Mouse (Mus musculus) testis, adult 2 months (tissue): ENCODE data around the gene 9130213A22Rik. TPM values are rescaled to one million over a fixed set of nuclear protein-coding genes. Genes with fewer than 3 reads are reported as not detected.
A peak's percentile ranks its signal among the peaks of the same experiment; 100 is the strongest.

Experiments used
- H3K27ac ChIP-seq: fragments of 200-500 bp; 2 replicates; pipeline ENCODE4 v1.5.1; 2012; ENCODE audit warnings: low read depth, low read length; ENCODE audit not compliant: control insufficient read depth, insufficient read depth
- H3K27me3 ChIP-seq: fragments of 200-500 bp; 2 replicates; pipeline ENCODE4 v1.6.1; 2012; ENCODE audit warnings: mild to moderate bottlenecking, low read length, moderate library complexity; ENCODE audit not compliant: control insufficient read depth, insufficient read depth
- H3K36me3 ChIP-seq: fragments of 200-500 bp; 2 replicates; pipeline ENCODE4 v1.6.1; 2012; ENCODE audit warnings: mild to moderate bottlenecking, low read length; ENCODE audit not compliant: control insufficient read depth, insufficient read depth
- H3K4me1 ChIP-seq: fragments of 200-500 bp; 2 replicates; pipeline ENCODE4 v1.6.1; 2012; ENCODE audit warnings: low read length; ENCODE audit not compliant: control insufficient read depth, insufficient read depth
- H3K4me3 ChIP-seq: fragments of 200-500 bp; 2 replicates; pipeline ENCODE4 v1.5.1; 2012; ENCODE audit warnings: low read depth, mild to moderate bottlenecking, low read length, moderate library complexity, mixed read lengths; ENCODE audit not compliant: control insufficient read depth
- CTCF ChIP-seq: fragments of 200-500 bp; IDR thresholded peaks from 2 replicates; pipeline ENCODE4 v1.5.1; 2012; ENCODE audit warnings: low read depth, mild to moderate bottlenecking, inconsistent platforms, low read length, moderate library complexity; ENCODE audit not compliant: control insufficient read depth, insufficient read depth, insufficient replicate concordance
- POLR2A ChIP-seq: fragments of 200-500 bp; IDR thresholded peaks from 2 replicates; pipeline ENCODE4 v1.6.1; 2012; ENCODE audit warnings: low read depth, mild to moderate bottlenecking, inconsistent platforms, low read length, moderate library complexity; ENCODE audit not compliant: control insufficient read depth
- polyA plus RNA-seq: library from polyadenylated mRNA; depleted of rRNA; stranded (reverse); fragments of >200 nt; gene quantifications from 2 replicates; pipeline ENCODE4 v1.2.3, GENCODE M21; 2012; rRNA removed

Gene 9130213A22Rik
- polyA plus RNA-seq = 0.24 and 0.28 TPM in 2 replicates

DNA sequence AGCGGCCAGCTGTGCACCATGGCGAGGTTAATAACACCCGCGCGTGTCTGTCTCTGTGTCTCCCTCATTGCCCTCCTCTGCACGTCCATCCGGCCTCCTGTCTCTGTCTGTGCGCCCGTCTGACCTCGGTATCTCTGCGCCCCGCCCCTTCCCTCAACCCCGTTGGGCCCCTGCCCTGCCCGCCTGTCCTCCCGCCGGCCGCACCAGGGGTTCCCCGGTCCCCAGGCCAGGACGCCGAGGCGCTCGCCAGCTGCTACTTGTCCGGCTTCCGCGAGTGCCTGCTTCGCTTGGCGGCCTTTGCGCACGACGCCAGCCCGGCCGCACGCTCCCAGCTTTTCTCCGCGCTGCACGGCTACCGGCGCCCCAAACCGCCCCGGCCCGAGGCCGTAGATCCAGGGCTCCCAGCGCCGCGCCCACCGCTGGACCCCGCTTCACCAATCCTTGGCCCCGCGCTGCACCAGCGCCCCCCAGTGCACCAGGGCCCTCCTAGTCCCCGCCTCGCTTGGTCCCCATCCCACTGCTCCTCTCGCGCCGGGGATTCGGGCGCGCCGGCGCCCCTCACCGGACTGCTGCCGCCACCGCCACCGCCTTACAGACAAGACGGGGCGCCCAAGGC lies at the start of gene 9130213A22Rik:
Gene 9130213A22Rik, minus strand, starts transcription at position 254 of the 616 bp plus-strand sequence.
- Histone ChIP-seq H3K4me3 (peak within 1 kb of the TSS; percentile 90), H3K27ac (peak within 1 kb of the TSS; percentile 9), H3K36me3 (no peaks in the 10 kb centered on the region), H3K27me3 (no peaks in the 10 kb centered on the region), H3K4me1 (peaks cover 52% of the 10 kb centered on the region)
- TF ChIP-seq POLR2A (no peak), CTCF (peak; percentile 21; the same call in 1 of the 2 replicates)

DNA sequence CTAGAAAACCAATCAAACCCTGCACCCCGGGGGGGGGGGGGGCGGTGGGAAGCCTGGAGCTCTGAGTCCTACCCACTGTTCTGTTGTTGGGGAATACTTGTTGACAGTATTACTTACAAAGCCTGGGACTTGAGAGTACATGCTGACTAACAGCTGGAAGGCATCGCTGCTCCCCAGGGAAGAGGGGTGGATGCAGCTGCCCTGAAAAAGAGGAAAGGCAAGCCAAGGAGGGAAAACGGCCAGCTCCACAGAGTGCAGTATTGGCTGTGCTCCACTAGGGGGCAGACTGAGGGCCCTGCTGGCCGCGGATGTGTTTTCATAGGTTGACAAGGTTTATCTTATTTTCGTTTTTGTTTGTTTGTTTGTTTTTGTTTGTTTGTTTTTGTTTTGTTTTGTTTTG lies 49.2 kb upstream of the 9130213A22Rik start:
- Histone ChIP-seq H3K4me3 (no peak overlapping the region), H3K36me3 (no peaks in the 10 kb centered on the region), H3K4me1 (peaks cover 5% of the 10 kb centered on the region), H3K27ac (no peak overlapping the region), H3K27me3 (no peaks in the 10 kb centered on the region)
- TF ChIP-seq POLR2A (no peak), CTCF (peak; percentile 96)

DNA sequence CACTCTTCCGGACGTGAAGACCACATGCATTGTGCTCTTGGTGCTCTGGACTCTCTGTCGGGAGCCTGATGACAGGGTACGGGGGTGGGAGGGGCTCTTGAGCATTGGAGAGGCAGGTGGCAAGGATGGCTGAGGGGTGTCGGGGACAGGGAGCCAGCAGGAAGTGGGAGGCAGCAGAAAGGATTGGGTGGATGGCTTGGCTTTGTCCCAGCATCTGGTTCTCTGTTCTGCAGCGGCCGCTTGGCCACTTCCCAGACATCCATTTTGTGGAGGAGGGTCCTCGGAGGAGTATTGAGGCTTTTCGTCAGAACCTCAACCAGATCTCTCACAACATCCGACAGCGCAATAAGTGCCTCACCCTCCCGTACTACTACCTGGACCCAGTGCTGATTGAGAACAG lies 46.9 kb upstream of the 9130213A22Rik start:
- Histone ChIP-seq H3K4me1 (peaks cover 10% of the 10 kb centered on the region), H3K27me3 (no peaks in the 10 kb centered on the region), H3K4me3 (no peak overlapping the region), H3K27ac (no peak overlapping the region), H3K36me3 (no peaks in the 10 kb centered on the region)
- TF ChIP-seq POLR2A (no peak), CTCF (no peak)

DNA sequence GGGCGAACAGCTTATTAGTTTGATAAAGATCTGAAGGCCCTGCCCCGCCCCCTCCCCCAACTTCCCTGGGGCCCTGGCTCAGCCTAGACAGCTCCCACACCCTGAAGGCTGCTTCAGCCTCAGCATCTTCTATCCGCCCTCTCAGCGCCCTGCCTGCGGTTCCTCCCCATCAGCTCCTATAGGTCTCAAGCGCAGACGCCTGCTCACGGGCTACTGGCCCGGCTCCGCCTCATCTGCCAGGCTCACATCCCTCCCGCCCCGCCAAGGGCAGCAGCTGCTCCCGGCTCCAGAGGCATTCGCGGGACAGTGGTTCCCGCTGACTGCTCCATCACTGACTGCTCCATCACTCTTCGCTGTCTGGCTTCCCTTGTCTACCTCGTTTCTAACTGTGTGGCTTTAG lies 34.4 kb upstream of the 9130213A22Rik start, which contains the start of gene Alox12b:
Gene Alox12b, plus strand, starts transcription at position 190 of the 400 bp plus-strand sequence.
- H3K27ac ChIP-seq = no peak within 1 kb of the TSS

DNA sequence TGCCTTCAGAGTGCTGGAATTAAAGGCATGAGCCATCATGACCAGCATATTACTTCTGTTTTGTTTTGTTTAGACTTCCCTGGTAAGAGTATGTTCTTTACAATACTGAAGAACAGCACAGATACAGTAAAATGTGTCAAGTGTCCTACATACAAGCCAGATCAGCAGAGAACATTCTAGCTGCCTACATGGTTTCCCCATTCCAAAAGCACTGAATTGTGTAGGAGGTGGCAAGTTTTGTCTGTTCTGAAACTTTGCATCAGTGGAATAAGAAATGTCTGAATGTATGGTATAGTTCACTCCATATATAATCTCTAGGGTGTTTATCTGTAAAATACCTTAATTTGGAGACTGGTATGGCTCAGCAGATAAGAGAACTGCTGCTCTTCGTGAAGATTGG lies 33.0 kb upstream of the 9130213A22Rik start:
- Histone ChIP-seq H3K27ac (no peak overlapping the region), H3K36me3 (no peaks in the 10 kb centered on the region), H3K27me3 (no peaks in the 10 kb centered on the region), H3K4me3 (no peak overlapping the region), H3K4me1 (peaks cover 5% of the 10 kb centered on the region)
- TF ChIP-seq POLR2A (no peak), CTCF (no peak)

More for the DNA sequence above, 34.4 kb upstream of the 9130213A22Rik start, which contains the start of gene Alox12b:
- Histone ChIP-seq H3K27me3 (no peaks in the 10 kb centered on the region), H3K4me3 (peak within 1 kb of the TSS; percentile 17; the same call in 1 of the 2 replicates), H3K36me3 (no peaks in the 10 kb centered on the region), H3K4me1 (peaks cover 5% of the 10 kb centered on the region)
- TF ChIP-seq CTCF (no peak), POLR2A (no peak)

DNA sequence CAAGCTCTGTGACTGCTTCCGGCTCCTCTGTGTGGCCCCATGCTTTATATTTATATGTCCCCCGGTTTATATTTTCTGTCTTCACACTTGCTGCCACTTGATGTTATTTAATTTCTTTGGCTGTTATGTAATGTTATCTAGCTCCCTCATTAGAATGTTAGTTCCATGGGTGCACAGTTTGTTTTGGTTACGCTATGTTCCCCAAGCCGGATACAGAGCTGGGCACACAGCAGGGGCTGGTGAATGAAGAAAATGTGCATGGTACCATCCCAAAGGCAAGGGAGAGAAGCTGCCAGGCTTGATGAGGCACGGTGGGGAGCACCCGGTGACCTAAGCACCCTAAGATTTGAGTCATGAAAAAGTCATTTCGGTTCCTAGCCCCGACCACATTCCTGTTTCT lies 31.4 kb upstream of the 9130213A22Rik start:
- Histone ChIP-seq H3K27ac (no peak overlapping the region), H3K4me3 (no peak overlapping the region), H3K36me3 (no peaks in the 10 kb centered on the region), H3K27me3 (no peaks in the 10 kb centered on the region), H3K4me1 (peaks cover 5% of the 10 kb centered on the region)
- TF ChIP-seq POLR2A (no peak), CTCF (no peak)

DNA sequence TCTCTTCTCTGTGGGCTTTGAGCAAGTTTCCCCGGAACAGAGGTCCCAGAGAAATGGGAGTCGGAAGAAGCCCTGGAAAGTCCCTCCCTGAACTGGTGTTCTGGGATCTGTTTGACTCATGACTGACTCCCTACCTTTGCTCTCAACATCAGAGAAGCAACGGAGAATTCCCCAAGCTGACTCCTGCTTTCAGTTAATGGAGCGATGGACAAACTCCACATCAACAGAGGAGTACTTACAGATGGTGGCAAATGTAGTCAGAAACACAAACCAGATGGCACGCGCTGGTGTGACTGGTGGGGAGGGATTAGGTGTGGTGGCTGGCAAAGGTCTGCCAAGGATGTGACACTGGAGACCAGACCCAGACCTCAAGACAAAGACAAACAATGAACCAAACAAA lies 28.6 kb upstream of the 9130213A22Rik start:
- Histone ChIP-seq H3K27ac (no peak overlapping the region), H3K36me3 (no peaks in the 10 kb centered on the region), H3K27me3 (no peaks in the 10 kb centered on the region), H3K4me3 (no peak overlapping the region), H3K4me1 (no peaks in the 10 kb centered on the region)
- TF ChIP-seq POLR2A (no peak), CTCF (no peak)
